Mouse (Mus musculus) olfactory bulb, adult 2 months (tissue): Measurements from ENCODE around the gene Enox2.

Experiments
- CTCF ChIP-seq: fragments of 200-500 bp; IDR thresholded peaks from 2 replicates; pipeline ENCODE4 v1.5.1; 2012; ENCODE audit warnings: low read depth, mild to moderate bottlenecking, low read length, moderate library complexity; ENCODE audit not compliant: insufficient read depth
- POLR2A ChIP-seq: fragments of 200-500 bp; IDR thresholded peaks from 2 replicates; pipeline ENCODE4 v1.6.1; 2012; ENCODE audit warnings: mild to moderate bottlenecking, low read depth, low read length, moderate library complexity; ENCODE audit not compliant: insufficient read depth

DNA sequence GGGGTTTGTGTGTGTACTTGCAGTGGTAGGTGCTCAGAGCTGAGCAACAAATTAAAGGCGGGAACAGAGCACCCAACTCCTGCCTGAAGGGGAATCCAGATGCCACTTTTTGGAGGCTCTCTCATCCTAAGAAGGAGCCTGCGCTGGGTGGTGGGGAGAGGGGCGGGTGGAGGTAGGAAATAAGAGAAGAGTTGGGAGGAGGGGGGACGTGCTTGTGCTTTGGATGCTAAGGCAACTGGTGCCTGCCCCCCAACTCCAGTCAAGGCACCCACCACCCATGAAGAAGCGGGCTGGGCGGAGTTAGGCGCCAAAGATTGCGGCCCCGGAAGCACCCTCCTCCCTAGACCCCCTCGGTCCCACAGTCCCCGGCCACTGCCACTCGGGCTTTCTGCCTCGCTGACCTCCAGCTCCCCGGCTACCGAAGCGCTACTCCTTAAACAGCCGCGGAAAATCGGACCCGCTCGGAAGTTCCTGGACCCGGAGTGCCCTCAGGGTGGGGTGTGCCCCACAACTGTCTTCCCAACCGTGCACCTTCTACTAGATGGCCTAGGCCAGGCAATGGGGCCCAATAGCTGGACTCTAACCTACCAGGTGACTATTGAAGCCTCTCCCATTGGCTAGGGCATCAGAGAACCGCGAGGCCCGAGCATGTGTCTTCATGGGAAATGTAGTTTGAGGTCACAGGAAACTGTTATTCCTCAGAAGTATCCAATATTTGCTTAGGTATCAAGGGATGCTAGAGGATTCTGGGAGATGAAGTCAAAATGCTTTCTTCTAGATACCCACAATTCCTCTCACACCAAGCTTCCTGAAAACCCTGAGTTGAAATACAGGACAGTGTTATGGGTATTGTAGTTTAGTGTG is at the start of gene Enox2:
- peak; percentile 56 for TF ChIP-seq POLR2A
- no peak for TF ChIP-seq CTCF
